Mouse (Mus musculus) stomach, postnatal 0 days (tissue): ENCODE results near the gene Gatd1.
A peak's percentile ranks its signal among the peaks of the same experiment; 100 is the strongest.

Experiments used
- CTCF ChIP-seq: IDR thresholded peaks from 2 replicates; pipeline ENCODE4 v1.5.1; 2016; ENCODE audit warnings: antibody characterized with exemption, low read depth, mild to moderate bottlenecking, moderate library complexity
- EP300 ChIP-seq: optimal IDR thresholded peaks from 2 replicates; pipeline ENCODE3; 2016; ENCODE audit warnings: antibody characterized with exemption

- peak; percentile 47; the same call in 1 of the 2 replicates for TF ChIP-seq CTCF
- no peak for TF ChIP-seq EP300
Observed at GRCm38 (mm10) chr7:141413809-141414584, at the start of gene Gatd1.
